Mouse (Mus musculus) embryonic facial prominence, embryonic 14.5 days (tissue): Measurements from ENCODE around the gene Abca16. TPM values are rescaled to one million over a fixed set of nuclear protein-coding genes. Genes with fewer than 3 reads are reported as not detected.

Experiments used
- ATAC-seq: fragments of 200-750 bp; cut with Nextera tagmentation; 2 replicates; pipeline ENCODE4 v1.8.0; 2017; ENCODE audit warnings: low read depth, moderate number of reproducible peaks, moderate TSS enrichment
- DNase-seq: peaks from one replicate; pipeline ENCODE4 v3.0.0-alpha.2; 2015; ENCODE audit warnings: low spot score
- H3K27ac ChIP-seq: fragments of 300-500 bp; sonication (generic); replicated peaks from 2 replicates; pipeline ENCODE4 v1.5.1; 2014; ENCODE audit warnings: low read depth, mild to moderate bottlenecking, low read length, moderate library complexity
- H3K27me3 ChIP-seq: fragments of 300-500 bp; sonication (generic); replicated peaks from 2 replicates; pipeline ENCODE4 v1.6.1; 2014; ENCODE audit warnings: low read length; ENCODE audit not compliant: control insufficient read depth, insufficient read depth
- H3K36me3 ChIP-seq: fragments of 300-500 bp; sonication (generic); 2 replicates; pipeline ENCODE4 v1.6.1; 2014; ENCODE audit warnings: low read length, mixed read lengths; ENCODE audit not compliant: control insufficient read depth, insufficient read depth
- H3K4me1 ChIP-seq: fragments of 300-500 bp; sonication (generic); 2 replicates; pipeline ENCODE4 v1.6.1; 2014; ENCODE audit warnings: antibody characterized with exemption, low read length; ENCODE audit not compliant: control insufficient read depth, insufficient read depth
- H3K4me2 ChIP-seq: fragments of 300-500 bp; sonication (generic); 2 replicates; pipeline ENCODE4 v1.6.1; 2014; ENCODE audit warnings: low read depth, mild to moderate bottlenecking, low read length, moderate library complexity, mixed read lengths
- H3K4me3 ChIP-seq: fragments of 300-500 bp; sonication (generic); 2 replicates; pipeline ENCODE4 v1.5.1; 2014; ENCODE audit warnings: low read depth, mild to moderate bottlenecking, low read length
- H3K9ac ChIP-seq: fragments of 300-500 bp; sonication (generic); 2 replicates; pipeline ENCODE4 v1.6.1; 2014; ENCODE audit warnings: low read depth, mild to moderate bottlenecking, low read length, moderate library complexity, mixed read lengths
- H3K9me3 ChIP-seq: fragments of 300-500 bp; sonication (generic); 2 replicates; pipeline ENCODE4 v1.6.1; 2016; ENCODE audit warnings: low read length; ENCODE audit not compliant: control insufficient read depth
- WGBS: fragments of 180-500 bp; shearing (Covaris S2); extraction: QIAGEN DNeasy Blood & Tissue Kit; methylation state at CpG from one replicate; pipeline ENCODE4 v1.1.7; 2014; 5-methylcytosine and 5-hydroxymethylcytosine counted together
- polyA plus RNA-seq: library from polyadenylated mRNA; unstranded; fragments of >200 nt; fragmentation: Nextera tagmentation; extraction: Ambion mirVana; gene quantifications from 2 replicates; pipeline ENCODE4 v1.2.1, GENCODE M21; 2014

Gene Abca16
- polyA plus RNA-seq, 1 experiment from 2014 or later = not detected

DNA sequence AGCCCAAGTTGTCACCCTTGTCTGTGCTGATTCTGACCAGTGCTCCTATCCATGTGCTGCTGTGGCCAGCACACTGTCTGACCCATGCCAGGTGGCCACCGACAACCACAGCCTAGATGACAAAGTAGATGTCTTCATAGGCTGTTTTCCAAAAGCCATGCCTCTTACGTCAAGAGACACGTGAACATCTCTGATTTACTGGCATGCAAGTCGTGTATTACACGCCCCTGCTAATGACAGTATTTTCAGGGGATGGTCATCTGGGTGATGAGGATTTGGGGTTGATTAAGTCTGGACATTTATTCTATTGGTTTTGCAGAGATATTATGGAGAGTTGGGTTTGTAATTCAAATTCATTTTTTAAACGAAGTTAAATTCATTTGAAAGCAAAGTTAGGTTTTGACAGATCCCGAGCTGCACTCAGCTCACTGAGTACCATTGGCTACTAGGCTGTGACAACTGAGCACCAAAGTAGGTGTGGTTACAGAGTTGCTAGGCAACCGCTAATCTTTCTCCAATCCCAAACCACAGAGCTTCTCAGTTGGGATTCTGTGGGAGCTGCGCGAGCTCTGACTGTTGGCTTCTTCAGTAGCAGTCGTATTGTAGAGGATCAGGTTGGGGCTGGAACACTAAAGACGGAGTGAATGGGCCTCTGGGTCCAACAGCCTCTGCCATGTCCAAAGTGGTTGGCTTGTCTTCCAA is 143.2 kb downstream of the Abca16 start:
- no peak overlapping the region for H3K9ac ChIP-seq
- H3K4me3 ChIP-seq = no peak overlapping the region
- H3K27me3 ChIP-seq = no peaks in the 10 kb centered on the region
- no peak overlapping the region for H3K27ac ChIP-seq
- no peaks in the 10 kb centered on the region for H3K4me1 ChIP-seq
- H3K9me3 ChIP-seq = no peaks in the 10 kb centered on the region
- no peaks in the 10 kb centered on the region for H3K36me3 ChIP-seq
- ATAC-seq = peak; percentile 62; the same call in 1 of the 2 replicates
- H3K4me2 ChIP-seq = no peak overlapping the region
- DNase-seq = peak; percentile 45
- 44% methylated on average over 12 of the region's 12 CpGs for WGBS

- H3K36me3 ChIP-seq = no peaks in the 10 kb centered on the region
- ATAC-seq (no peak), DNase-seq (no peak)
- H3K4me2 ChIP-seq = no peak overlapping the region
- H3K4me1 ChIP-seq = no peaks in the 10 kb centered on the region
- WGBS = 47% methylated on average over 12 of the region's 12 CpGs
- H3K4me3 ChIP-seq = no peak overlapping the region
- no peak overlapping the region for H3K27ac ChIP-seq
- no peaks in the 10 kb centered on the region for H3K9me3 ChIP-seq
- H3K9ac ChIP-seq = no peak overlapping the region
- no peaks in the 10 kb centered on the region for H3K27me3 ChIP-seq
Observed at GRCm38 (mm10) chr7:120553181-120553551, 143.7 kb downstream of the Abca16 start.

- H3K4me1 ChIP-seq = no peaks in the 10 kb centered on the region
- H3K36me3 ChIP-seq = no peaks in the 10 kb centered on the region
- no peak for DNase-seq
- H3K9ac ChIP-seq = no peak overlapping the region
- H3K27me3 ChIP-seq = no peaks in the 10 kb centered on the region
- H3K9me3 ChIP-seq = no peaks in the 10 kb centered on the region
- H3K4me2 ChIP-seq = no peak overlapping the region
- ATAC-seq = no peak
- 77% methylated on average over 8 of the region's 8 CpGs for WGBS
- no peak overlapping the region for H3K27ac ChIP-seq
- H3K4me3 ChIP-seq = no peak overlapping the region
Observed at GRCm38 (mm10) chr7:120567366-120567765, 157.9 kb downstream of the Abca16 start.

- DNase-seq (no peak), ATAC-seq (no peak)
- 75% methylated on average over 3 of the region's 3 CpGs for WGBS
- no peaks in the 10 kb centered on the region for H3K27me3 ChIP-seq
- H3K9ac ChIP-seq = no peak overlapping the region
- H3K4me1 ChIP-seq = no peaks in the 10 kb centered on the region
- H3K36me3 ChIP-seq = no peaks in the 10 kb centered on the region
- H3K4me3 ChIP-seq = no peak overlapping the region
- no peak overlapping the region for H3K4me2 ChIP-seq
- H3K9me3 ChIP-seq = no peaks in the 10 kb centered on the region
- no peak overlapping the region for H3K27ac ChIP-seq
Observed at GRCm38 (mm10) chr7:120576520-120576919, 167.1 kb downstream of the Abca16 start.

Other genes starting within 250 kb of the Abca16 start
- gene Anks4b, start 235.8 kb upstream of the Abca16 start, polyA plus RNA-seq = 0.07 TPM in 1 of 2 replicates, not detected in the other
- 55.2 and 62.9 TPM in 2 replicates for gene Crym, start 207.5 kb upstream of the Abca16 start, polyA plus RNA-seq
- not detected in 2 replicates for gene Abca14, start 205.7 kb upstream of the Abca16 start, polyA plus RNA-seq
- gene Abca15, start 81.0 kb upstream of the Abca16 start, polyA plus RNA-seq = not detected in 2 replicates
- gene Uqcrc2, start 225.5 kb downstream of the Abca16 start, polyA plus RNA-seq = 219 and 221 TPM in 2 replicates